Mouse (Mus musculus): Measurements from ENCODE around the gene Poc1b.

DNA sequence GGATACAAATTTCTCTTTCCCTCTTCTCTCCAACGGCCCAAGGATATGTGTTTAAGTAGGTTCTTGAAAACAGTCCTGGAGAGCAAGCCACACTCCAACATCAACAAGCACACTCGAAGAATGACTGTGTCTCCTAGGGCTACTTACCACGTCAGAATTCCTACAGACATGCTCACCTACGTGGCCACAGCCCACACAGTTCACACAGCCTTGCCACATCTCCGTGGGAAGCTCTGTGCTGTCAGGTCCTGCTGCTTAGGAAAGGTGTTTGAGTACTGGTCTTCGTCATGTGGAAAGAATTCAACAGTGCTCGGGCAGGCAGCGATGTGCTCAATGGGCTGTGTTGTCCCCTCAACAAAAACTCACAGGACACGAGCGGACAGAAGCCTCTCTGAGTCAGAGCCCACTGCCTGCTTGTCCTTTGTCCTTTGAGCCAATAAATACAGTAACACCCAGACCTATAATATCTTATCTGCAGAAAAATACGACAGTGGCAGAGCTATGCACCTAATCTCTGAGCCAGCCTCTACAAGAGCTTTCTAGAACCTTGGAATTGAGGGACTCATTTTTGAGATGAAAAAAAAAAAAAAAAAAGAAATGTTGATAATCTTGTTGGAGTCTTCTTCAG, 130.5 kb downstream of the Poc1b start:
- TF ChIP-seq CTCF (IDR thresholded peaks at IDR 0.05; ENCODE audit: low read depth) (no peak), EP300 (IDR thresholded peaks at IDR 0.05; ENCODE audit: low read depth) (no peak)
